Mouse (Mus musculus) heart, embryonic 14.5 days (tissue): Measurements from ENCODE around the gene Sh3bgrl3. TPM values are rescaled to one million over a fixed set of nuclear protein-coding genes. Genes with fewer than 3 reads are reported as not detected.
"Not testable (repeated sequence)": the region's sequence is repeated elsewhere in the genome, so short reads cannot be mapped to it uniquely, and the experiment has no call there.

Experiments
- ATAC-seq: fragments of 200-750 bp; cut with Nextera tagmentation; 2 replicates; pipeline ENCODE4 v1.8.0; 2017; ENCODE audit warnings: low read depth, moderate TSS enrichment; ENCODE audit not compliant: insufficient number of reproducible peaks, insufficient read depth, low FRiP score
- H3K27ac ChIP-seq, 2 experiments: fragments of 200-500 bp in 1 of 2; fragments of 300-500 bp in 1 of 2; sonication (generic) in 1 of 2; replicated peaks in 1 of 2; 2 replicates each; pipeline ENCODE4 v1.5.1; 2012 to 2014; ENCODE audit warnings: low read depth in 2 of 2, low read length in 2 of 2, control low read depth in 1 of 2, mild to moderate bottlenecking in 1 of 2, mixed read lengths in 1 of 2; ENCODE audit not compliant: control insufficient read depth in 1 of 2, insufficient read depth in 1 of 2
- H3K27me3 ChIP-seq: fragments of 300-500 bp; sonication (generic); 2 replicates; pipeline ENCODE4 v1.6.1; 2014; ENCODE audit warnings: mild to moderate bottlenecking, low read length, control low read depth; ENCODE audit not compliant: control insufficient read depth, insufficient read depth
- H3K36me3 ChIP-seq: fragments of 300-500 bp; sonication (generic); 2 replicates; pipeline ENCODE4 v1.6.1; 2014; ENCODE audit warnings: mild to moderate bottlenecking, control low read depth, low read length, mixed read lengths; ENCODE audit not compliant: control insufficient read depth, insufficient read depth
- H3K4me1 ChIP-seq, 2 experiments: fragments of 200-500 bp in 1 of 2; fragments of 300-500 bp in 1 of 2; sonication (generic) in 1 of 2; 2 replicates each; pipeline ENCODE4 v1.6.1; 2012 to 2014; ENCODE audit warnings: low read length in 2 of 2, control low read depth in 1 of 2, mixed read lengths in 1 of 2; ENCODE audit not compliant: control insufficient read depth in 2 of 2, insufficient read depth in 2 of 2
- H3K4me2 ChIP-seq: fragments of 300-500 bp; sonication (generic); 2 replicates; pipeline ENCODE4 v1.6.1; 2014; ENCODE audit warnings: mild to moderate bottlenecking, low read length
- H3K4me3 ChIP-seq, 2 experiments: fragments of 200-500 bp in 1 of 2; fragments of 300-500 bp in 1 of 2; sonication (generic) in 1 of 2; 2 replicates each; pipeline ENCODE4 v1.5.1; 2012 to 2014; ENCODE audit warnings: low read length in 2 of 2, mild to moderate bottlenecking in 2 of 2, control low read depth in 1 of 2, low read depth in 1 of 2, moderate library complexity in 1 of 2; ENCODE audit not compliant: control insufficient read depth in 1 of 2, insufficient read depth in 1 of 2
- H3K9ac ChIP-seq: fragments of 300-500 bp; sonication (generic); 2 replicates; pipeline ENCODE4 v1.6.1; 2014; ENCODE audit warnings: mild to moderate bottlenecking, low read length
- H3K9me3 ChIP-seq: fragments of 300-500 bp; sonication (generic); 2 replicates; pipeline ENCODE4 v1.6.1; 2016; ENCODE audit warnings: low read length, control low read depth; ENCODE audit not compliant: control insufficient read depth
- WGBS: fragments of 180-500 bp; shearing (Covaris S2); extraction: QIAGEN DNeasy Blood & Tissue Kit; methylation state at CpG from one replicate; pipeline ENCODE4 v1.1.7; 2014; 5-methylcytosine and 5-hydroxymethylcytosine counted together
- polyA plus RNA-seq: library from polyadenylated mRNA; unstranded; fragments of >200 nt; fragmentation: Nextera tagmentation; extraction: Ambion mirVana; gene quantifications from 2 replicates; pipeline ENCODE4 v1.2.1, GENCODE M21; 2014

Sh3bgrl3 gene
- polyA plus RNA-seq, 1 experiment from 2014 or later, result 209 TPM

DNA sequence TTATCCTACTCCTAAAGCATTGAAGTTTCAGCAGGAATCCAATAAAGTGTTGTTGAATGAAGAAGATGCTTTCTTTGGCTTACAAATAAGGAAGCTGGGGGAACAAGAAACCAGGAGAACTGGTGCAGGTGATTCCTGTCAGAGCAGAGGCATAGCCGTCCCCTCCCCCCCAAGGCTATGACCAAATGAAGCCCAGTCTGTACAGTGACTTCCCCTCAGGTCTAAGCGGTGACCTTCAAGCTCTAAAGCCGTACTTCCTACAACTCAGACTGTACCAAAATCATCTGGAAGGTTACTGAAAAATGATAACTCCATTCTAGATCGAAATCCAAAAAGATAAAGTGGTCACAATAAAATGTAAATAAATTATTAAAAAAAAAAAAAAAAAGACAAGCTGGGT, 20.8 kb upstream of the Sh3bgrl3 start:
- 93% methylated on average over 4 of the region's 4 CpGs for WGBS
- Histone ChIP-seq H3K4me3 (no peak overlapping the region), H3K27ac (no peak overlapping the region), H3K9me3 (no peaks in the 10 kb centered on the region), H3K9ac (no peak overlapping the region), H3K4me1 (no peaks in the 10 kb centered on the region), H3K4me2 (no peak overlapping the region), H3K36me3 (peaks cover 75% of the 10 kb centered on the region), H3K27me3 (no peaks in the 10 kb centered on the region)
- ATAC-seq, result no peak

DNA sequence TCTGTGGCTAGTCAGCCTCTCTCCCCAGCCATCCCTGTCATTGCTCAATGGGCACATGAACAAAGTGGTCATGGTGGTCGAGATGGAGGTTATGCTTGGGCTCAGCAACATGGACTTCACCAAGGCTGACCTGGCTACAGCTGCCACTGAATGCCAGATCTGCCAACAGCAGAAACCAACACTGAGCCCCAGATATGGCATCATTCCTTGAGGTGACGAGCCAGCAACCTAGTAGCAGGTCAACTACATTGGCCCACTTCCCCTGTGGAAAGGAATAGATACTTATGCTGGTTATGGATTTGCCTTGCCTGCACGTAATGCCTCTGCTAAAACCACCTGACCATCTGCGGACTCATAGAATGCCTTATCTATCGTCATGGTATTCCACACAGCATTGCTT, 15.7 kb upstream of the Sh3bgrl3 start:
- H3K4me2 ChIP-seq, ATAC-seq, H3K9ac ChIP-seq, H3K4me1 ChIP-seq, H3K9me3 ChIP-seq, H3K4me3 ChIP-seq, H3K27me3 ChIP-seq, H3K27ac ChIP-seq: not testable (repeated sequence)
- peaks cover 41% of the 10 kb centered on the region for H3K36me3 ChIP-seq
- 90% methylated on average over 5 of the region's 5 CpGs for WGBS

- no peaks in the 10 kb centered on the region for H3K9me3 ChIP-seq
- H3K4me3 ChIP-seq, result no peak overlapping the region
- H3K9ac ChIP-seq, result no peak overlapping the region
- WGBS, result 89% methylated on average over 2 of the region's 2 CpGs
- H3K27ac ChIP-seq, result no peak overlapping the region
- no peak for ATAC-seq
- H3K4me2 ChIP-seq, result no peak overlapping the region
- no peaks in the 10 kb centered on the region for H3K27me3 ChIP-seq
- H3K36me3 ChIP-seq, result peaks cover 9% of the 10 kb centered on the region
- no peaks in the 10 kb centered on the region for H3K4me1 ChIP-seq
Measured at GRCm38 (mm10) chr4:134138857-134139256, 10.3 kb upstream of the Sh3bgrl3 start.

- no peak overlapping the region for H3K9ac ChIP-seq
- WGBS, result 33% methylated on average over 3 of the region's 3 CpGs
- H3K4me3 ChIP-seq, result no peak overlapping the region
- H3K4me2 ChIP-seq, result no peak overlapping the region
- no peak overlapping the region for H3K27ac ChIP-seq
- no peaks in the 10 kb centered on the region for H3K9me3 ChIP-seq
- H3K36me3 ChIP-seq, result peaks cover 16% of the 10 kb centered on the region
- no peaks in the 10 kb centered on the region for H3K27me3 ChIP-seq
- no peaks in the 10 kb centered on the region; a peak in 1 of 4 replicates for H3K4me1 ChIP-seq
- no peak for ATAC-seq
Measured at GRCm38 (mm10) chr4:134136280-134136926, 7.8 kb upstream of the Sh3bgrl3 start.

DNA sequence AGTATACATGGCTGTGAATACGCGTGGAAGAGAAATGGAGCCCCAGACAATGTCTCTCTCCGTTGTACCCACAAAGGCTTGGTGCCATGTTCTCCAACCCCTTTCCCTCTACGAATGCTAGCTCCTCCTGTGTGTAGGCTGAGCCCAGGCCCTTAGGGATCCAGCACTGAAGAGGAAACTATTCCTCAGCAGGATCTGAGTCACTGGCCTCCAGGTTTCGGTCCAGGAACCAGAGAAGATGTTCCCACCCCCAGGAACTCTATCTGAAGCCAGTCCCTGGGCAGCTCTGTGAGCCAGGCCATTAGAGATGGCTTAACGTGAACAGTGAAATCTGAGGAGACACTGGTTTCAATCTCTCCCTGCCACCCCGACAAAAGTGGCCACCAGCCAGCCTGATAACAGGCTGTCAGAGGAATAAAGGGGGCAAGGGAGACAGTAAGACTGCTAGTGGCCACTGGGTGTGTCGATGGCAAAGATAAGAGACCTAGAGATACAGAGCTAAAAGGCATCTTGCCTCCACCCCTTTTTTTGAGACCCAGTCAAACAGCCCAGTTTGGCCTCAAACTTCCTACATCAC, 4.0 kb upstream of the Sh3bgrl3 start:
- H3K9ac ChIP-seq, result no peak overlapping the region
- no peak overlapping the region for H3K27ac ChIP-seq
- H3K9me3 ChIP-seq, result no peaks in the 10 kb centered on the region
- H3K4me1 ChIP-seq, result peaks cover 11 to 16% of the 10 kb centered on the region in 2 experiments
- no peak overlapping the region for H3K4me2 ChIP-seq
- WGBS, result 53% methylated on average over 8 of the region's 8 CpGs
- peaks cover 20% of the 10 kb centered on the region for H3K36me3 ChIP-seq
- H3K4me3 ChIP-seq, result no peak overlapping the region
- no peak for ATAC-seq
- no peaks in the 10 kb centered on the region for H3K27me3 ChIP-seq

DNA sequence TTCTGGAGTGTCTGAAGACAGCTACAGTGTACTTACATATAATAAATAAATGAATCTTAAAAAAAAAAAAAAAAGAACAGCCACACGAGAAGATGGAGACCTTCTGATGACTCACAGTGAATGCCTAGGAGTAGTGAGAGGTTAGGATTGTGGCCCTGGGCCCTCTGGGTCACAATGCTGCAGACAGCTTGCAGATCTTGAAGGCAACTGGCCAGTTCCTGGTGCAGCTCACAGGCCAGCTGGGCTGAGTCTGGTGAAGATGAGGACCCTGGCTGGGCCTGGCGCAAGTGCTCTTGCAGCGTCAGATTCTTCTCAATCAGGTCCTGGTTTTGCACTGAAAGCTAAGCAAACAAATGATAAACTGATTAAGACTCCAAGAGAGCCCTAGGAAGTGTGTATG, 3.5 kb upstream of the Sh3bgrl3 start:
- Histone ChIP-seq H3K4me1 (peaks cover 13 to 21% of the 10 kb centered on the region in 2 experiments), H3K9ac (no peak overlapping the region), H3K4me3 (no peak overlapping the region), H3K9me3 (no peaks in the 10 kb centered on the region), H3K36me3 (peaks cover 20% of the 10 kb centered on the region), H3K27ac (no peak overlapping the region), H3K4me2 (no peak overlapping the region), H3K27me3 (no peaks in the 10 kb centered on the region)
- no peak for ATAC-seq
- 69% methylated on average over 3 of the region's 3 CpGs for WGBS

GRCm38 (mm10) chr4:134129482-134129881, 893 bp upstream of the Sh3bgrl3 start:
- peaks cover 13 to 22% of the 10 kb centered on the region in 2 experiments for H3K4me1 ChIP-seq
- no peaks in the 10 kb centered on the region for H3K27me3 ChIP-seq
- peak overlapping the region; percentile 67 to 91; a peak in 3 of 4 replicates for H3K4me3 ChIP-seq
- H3K27ac ChIP-seq, result peak overlapping the region; percentile 21 to 88; a peak in 2 of 4 replicates
- 24% methylated on average over 6 of the region's 6 CpGs for WGBS
- no peak for ATAC-seq
- peak overlapping the region; percentile 87 for H3K9ac ChIP-seq
- H3K9me3 ChIP-seq, result no peaks in the 10 kb centered on the region
- H3K36me3 ChIP-seq, result peaks cover 28% of the 10 kb centered on the region
- peak overlapping the region; percentile 85 for H3K4me2 ChIP-seq

- peak overlapping the region; percentile 79 to 88 for H3K27ac ChIP-seq
- no peaks in the 10 kb centered on the region for H3K9me3 ChIP-seq
- peak overlapping the region; percentile 67 to 91 for H3K4me3 ChIP-seq
- peaks cover 13 to 22% of the 10 kb centered on the region in 2 experiments for H3K4me1 ChIP-seq
- H3K9ac ChIP-seq, result peak overlapping the region; percentile 87
- 2% methylated on average over 14 of the region's 14 CpGs for WGBS
- peak overlapping the region; percentile 85 for H3K4me2 ChIP-seq
- H3K27me3 ChIP-seq, result no peaks in the 10 kb centered on the region
- ATAC-seq, result peak; percentile 24
- H3K36me3 ChIP-seq, result peaks cover 28% of the 10 kb centered on the region
Measured at GRCm38 (mm10) chr4:134128983-134129362, 384 bp upstream of the Sh3bgrl3 start.
